Mouse (Mus musculus) liver, embryonic 16.5 days (tissue): Measurements from ENCODE around the gene Rtl3. TPM values are rescaled to one million over a fixed set of nuclear protein-coding genes. Genes with fewer than 3 reads are reported as not detected.

Experiments
- ATAC-seq: fragments of 200-750 bp; cut with Nextera tagmentation; 2 replicates; pipeline ENCODE4 v1.8.0; 2017; ENCODE audit warnings: low read depth, mild to moderate bottlenecking, moderate number of reproducible peaks, moderate library complexity
- H3K27ac ChIP-seq: fragments of 300-500 bp; sonication (generic); 2 replicates; pipeline ENCODE4 v1.5.1; 2014; ENCODE audit warnings: mild to moderate bottlenecking, low read length
- H3K27me3 ChIP-seq: fragments of 300-500 bp; sonication (generic); 2 replicates; pipeline ENCODE4 v1.6.1; 2014; ENCODE audit warnings: low read depth, low read length, mixed read lengths; ENCODE audit not compliant: control insufficient read depth, insufficient read depth
- H3K36me3 ChIP-seq: fragments of 300-500 bp; sonication (generic); 2 replicates; pipeline ENCODE4 v1.6.1; 2014; ENCODE audit warnings: mild to moderate bottlenecking; ENCODE audit not compliant: control insufficient read depth, insufficient read depth
- H3K4me1 ChIP-seq: fragments of 300-500 bp; sonication (generic); 2 replicates; pipeline ENCODE4 v1.6.1; 2014; ENCODE audit warnings: low read depth, low read length, mixed read lengths; ENCODE audit not compliant: control insufficient read depth
- H3K4me2 ChIP-seq: fragments of 300-500 bp; sonication (generic); 2 replicates; pipeline ENCODE4 v1.6.1; 2014; ENCODE audit warnings: low read depth, low read length, mixed read lengths
- H3K4me3 ChIP-seq: fragments of 300-500 bp; sonication (generic); 2 replicates; pipeline ENCODE4 v1.5.1; 2014; ENCODE audit warnings: low read depth, mild to moderate bottlenecking, low read length
- H3K9ac ChIP-seq: fragments of 300-500 bp; sonication (generic); 2 replicates; pipeline ENCODE4 v1.6.1; 2014; ENCODE audit warnings: low read depth, low read length
- H3K9me3 ChIP-seq: fragments of 300-500 bp; sonication (generic); replicated peaks from 2 replicates; pipeline ENCODE4 v1.6.1; 2016; ENCODE audit warnings: low read length; ENCODE audit not compliant: control insufficient read depth
- WGBS: fragments of 180-500 bp; shearing (Covaris S2); extraction: QIAGEN DNeasy Blood & Tissue Kit; methylation state at CpG from one replicate; pipeline ENCODE4 v1.1.7; 2014; ENCODE audit not compliant: insufficient replicate concordance; 5-methylcytosine and 5-hydroxymethylcytosine counted together
- polyA plus RNA-seq: library from polyadenylated mRNA; unstranded; fragments of >200 nt; fragmentation: Nextera tagmentation; extraction: Ambion mirVana; gene quantifications from 2 replicates; pipeline ENCODE4 v1.2.1, GENCODE M21; 2015

Rtl3 gene
- polyA plus RNA-seq, 1 experiment from 2014 or later = 8.6 TPM

DNA sequence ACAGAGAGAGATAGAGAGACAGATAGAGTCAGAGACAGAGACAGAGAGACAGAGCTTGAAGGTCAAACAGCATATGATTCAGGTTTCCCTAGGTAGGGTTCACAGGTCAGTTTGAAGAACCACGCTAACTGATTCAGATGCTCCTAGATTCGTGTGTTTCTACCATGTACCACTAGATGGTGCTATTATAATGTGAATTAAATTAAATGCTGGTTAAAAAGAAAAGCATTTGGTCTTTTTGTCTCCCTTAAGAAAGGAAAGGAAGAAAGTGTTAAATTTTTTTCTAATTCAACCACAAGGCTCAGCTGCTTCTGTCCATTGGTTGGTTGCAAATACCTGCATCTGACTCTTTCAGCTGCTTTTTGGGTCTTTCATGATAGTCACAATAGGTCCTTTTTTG lies 45.8 kb downstream of the Rtl3 start:
- Histone ChIP-seq H3K4me3 (no peak overlapping the region), H3K9ac (no peak overlapping the region), H3K27me3 (no peaks in the 10 kb centered on the region), H3K9me3 (no peaks in the 10 kb centered on the region), H3K27ac (no peak overlapping the region), H3K4me2 (no peak overlapping the region), H3K36me3 (no peaks in the 10 kb centered on the region), H3K4me1 (no peaks in the 10 kb centered on the region)
- no peak for ATAC-seq
- 8% methylated on average over 2 of the region's 2 CpGs for WGBS

Other genes starting within 250 kb of the Rtl3 start
- gene Cysltr1, start 237.0 kb downstream of the Rtl3 start, polyA plus RNA-seq = 0.89 and 1.4 TPM in 2 replicates
- 1.3 and 1.5 TPM in 2 replicates for gene Lpar4, start 80.0 kb upstream of the Rtl3 start, polyA plus RNA-seq
- 0.05 and 0.08 TPM in 2 replicates for gene P2ry10, start 247.8 kb upstream of the Rtl3 start, polyA plus RNA-seq